Mouse (Mus musculus): ENCODE data around the gene Foxj2.

Gene Foxj2

GRCm38 (mm10) chr6:122813640-122814039, 6.1 kb upstream of the Foxj2 start:
- DNase-seq: no peak

DNA sequence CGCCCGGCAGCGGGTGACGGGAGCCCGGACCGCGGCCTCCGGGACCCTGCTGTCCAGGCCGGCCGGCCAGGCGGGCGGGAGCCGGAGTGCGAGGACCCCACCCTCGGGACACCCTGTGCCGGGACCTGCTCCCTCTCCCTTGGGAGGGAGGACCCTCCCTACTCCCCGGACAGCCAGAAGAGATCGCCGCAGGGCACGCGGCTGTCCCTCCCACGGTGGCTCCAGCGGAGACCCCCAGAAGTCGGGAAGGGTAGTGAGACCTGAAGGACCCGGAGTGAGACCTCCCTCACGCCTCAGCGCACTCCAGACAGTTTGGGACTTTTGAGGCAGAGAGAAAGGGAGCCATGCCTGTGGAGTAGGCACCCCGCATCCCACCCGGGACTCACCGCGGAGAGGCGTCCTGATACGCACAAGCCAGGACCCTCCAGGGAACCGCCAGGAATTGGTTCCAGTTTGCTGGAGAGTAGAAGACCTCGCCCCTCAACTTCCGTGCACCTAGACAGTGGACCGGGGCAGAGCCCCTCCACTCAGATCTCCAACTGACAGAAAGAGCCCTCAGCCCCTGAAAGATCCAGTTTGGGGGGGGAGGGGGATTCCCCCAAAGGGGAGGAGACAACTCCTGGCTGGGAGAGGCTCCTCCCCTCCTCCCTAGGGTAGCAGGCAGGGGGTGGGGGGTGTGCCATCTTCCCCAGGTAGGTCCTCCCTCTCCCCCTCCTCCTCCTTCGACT, 521 bp downstream of the Foxj2 start:
- peak in 1 of 2 experiments; percentile 58 for DNase-seq

GRCm38 (mm10) chr6:122820799-122821650, 1.3 kb downstream of the Foxj2 start:
- DNase-seq: peak; percentile 39 to 51

- peak in 1 of 2 experiments; percentile 25 for DNase-seq
Measured at GRCm38 (mm10) chr6:122821822-122822221, 2.1 kb downstream of the Foxj2 start.

GRCm38 (mm10) chr6:122824086-122824485, 4.4 kb downstream of the Foxj2 start:
- peak in 1 of 2 experiments; percentile 50 for DNase-seq

DNA sequence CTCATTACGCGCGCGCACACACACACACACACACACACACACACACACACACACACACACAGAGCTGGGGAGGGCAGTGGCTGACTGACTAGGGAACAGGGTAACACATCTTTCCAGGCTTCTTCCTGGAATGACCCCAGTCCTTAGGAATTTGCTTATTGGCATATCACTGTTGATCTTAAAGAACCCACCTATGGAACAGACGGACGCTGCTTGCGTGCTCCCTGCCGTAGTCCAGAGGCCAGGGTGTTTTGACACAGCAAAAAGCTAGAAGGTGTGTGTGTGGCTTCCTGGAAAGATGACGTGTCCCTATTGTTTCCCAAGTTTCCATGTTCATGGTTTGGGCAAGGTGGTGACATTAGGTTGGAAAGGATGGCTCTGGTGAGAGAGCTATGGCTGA, 5.5 kb downstream of the Foxj2 start:
- no peak for DNase-seq

GRCm38 (mm10) chr6:122825923-122826742, 6.4 kb downstream of the Foxj2 start:
- DNase-seq: peak; percentile 63 to 78

DNA sequence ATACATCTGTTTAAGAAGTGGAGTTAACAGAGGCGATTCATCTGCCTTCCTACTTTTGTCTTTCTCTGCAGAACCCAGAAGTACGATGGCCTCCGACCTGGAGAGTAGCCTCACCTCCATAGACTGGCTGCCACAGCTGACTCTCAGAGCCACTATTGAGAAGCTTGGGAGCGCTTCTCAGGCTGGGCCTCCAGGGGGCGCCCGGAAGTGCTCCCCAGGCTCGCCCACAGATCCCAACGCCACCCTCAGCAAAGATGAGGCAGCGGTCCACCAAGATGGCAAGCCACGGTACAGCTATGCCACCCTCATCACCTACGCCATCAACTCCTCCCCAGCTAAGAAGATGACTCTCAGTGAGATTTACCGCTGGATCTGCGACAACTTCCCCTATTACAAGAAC, 8.4 kb downstream of the Foxj2 start:
- DNase-seq: peak in 1 of 2 experiments; percentile 61

DNA sequence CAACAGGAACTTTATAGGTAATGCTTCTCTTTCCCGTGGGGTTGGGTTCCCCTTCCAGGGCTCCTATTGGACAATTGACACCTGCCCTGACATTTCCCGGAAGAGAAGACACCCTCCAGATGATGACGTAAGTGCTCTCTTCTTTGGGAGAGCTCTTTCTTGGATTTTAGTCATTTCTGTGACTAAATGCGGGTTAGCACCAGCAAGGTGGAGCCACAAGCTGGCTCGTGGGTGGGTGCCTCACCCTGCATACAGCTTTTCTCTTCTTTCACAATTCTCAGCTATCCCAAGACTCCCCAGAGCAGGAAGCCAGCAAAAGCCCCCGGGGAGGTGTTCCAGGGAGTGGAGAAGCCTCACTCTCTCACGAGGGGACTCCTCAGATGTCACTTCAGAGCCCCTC, 13.2 kb downstream of the Foxj2 start:
- DNase-seq: no peak

- peak in 1 of 2 experiments; percentile 64 for DNase-seq
Measured at GRCm38 (mm10) chr6:122834365-122834764, 14.7 kb downstream of the Foxj2 start.

- DNase-seq: no peak
Measured at GRCm38 (mm10) chr6:122836974-122837373, 17.3 kb downstream of the Foxj2 start.

DNA sequence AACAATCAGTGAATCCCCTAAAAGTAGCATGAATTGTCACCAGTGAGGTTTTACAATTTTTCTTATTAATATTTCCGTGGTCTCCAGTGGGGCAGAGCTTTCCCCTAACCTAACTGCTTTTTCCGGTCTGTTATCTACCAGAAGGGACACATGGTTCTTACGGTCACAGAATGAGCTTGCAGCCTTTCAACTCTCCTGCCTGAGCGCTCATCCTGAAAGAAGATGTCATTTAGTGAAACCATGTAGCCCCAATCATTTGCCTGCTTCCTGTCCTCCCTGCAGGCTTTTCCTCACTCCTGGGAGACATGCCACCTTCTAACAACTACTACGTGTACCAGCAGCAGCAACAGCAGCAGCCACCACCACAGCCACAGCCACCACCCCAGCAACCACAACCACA, 17.8 kb downstream of the Foxj2 start:
- no peak for DNase-seq

- no peak for DNase-seq
Measured at GRCm38 (mm10) chr6:122843759-122844158, 24.0 kb downstream of the Foxj2 start.

DNA sequence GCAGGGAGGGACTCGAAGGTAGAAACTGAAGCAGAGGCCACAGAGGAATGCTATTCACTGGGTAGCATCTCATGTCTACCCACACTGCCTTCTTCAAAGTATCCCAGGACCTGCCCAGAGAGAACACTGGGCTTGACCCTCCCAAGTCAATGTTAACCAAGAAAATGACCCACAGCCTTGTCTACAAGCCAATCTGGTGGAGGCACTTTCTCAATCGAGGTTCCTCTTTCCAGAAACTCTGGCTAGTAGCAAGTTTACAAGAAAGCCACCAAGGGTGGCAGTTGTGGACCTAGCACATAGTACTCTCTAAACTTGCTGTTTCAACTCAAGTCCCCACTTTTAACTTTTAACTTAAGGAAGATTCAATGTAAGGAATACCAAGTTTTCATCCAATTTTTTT, 33.0 kb downstream of the Foxj2 start:
- no peak for DNase-seq

DNA sequence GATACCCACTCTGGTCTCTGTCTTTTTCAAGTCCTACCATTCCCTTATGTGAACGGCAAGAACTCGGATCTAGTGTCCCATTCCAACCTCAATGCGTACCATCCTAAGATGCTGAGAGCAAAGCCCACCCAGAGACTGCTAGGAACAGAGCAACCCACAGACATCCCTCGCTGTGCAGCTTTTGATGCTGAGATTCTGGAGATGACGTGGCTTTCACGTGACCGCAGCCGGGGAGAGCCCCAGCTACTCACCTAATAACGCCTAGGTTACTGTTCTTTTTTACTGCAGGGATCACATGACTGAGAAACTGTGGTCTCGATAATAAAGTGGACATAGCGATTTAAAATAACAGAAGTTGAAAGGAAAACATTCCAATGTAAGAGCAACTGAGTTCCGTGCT, 34.8 kb downstream of the Foxj2 start:
- no peak for DNase-seq

GRCm38 (mm10) chr6:122855955-122856354, 36.2 kb downstream of the Foxj2 start, which contains the start of gene C3ar1:
TSS of gene C3ar1 (minus strand) at chr6:122856161.
- DNase-seq: no peak

DNA sequence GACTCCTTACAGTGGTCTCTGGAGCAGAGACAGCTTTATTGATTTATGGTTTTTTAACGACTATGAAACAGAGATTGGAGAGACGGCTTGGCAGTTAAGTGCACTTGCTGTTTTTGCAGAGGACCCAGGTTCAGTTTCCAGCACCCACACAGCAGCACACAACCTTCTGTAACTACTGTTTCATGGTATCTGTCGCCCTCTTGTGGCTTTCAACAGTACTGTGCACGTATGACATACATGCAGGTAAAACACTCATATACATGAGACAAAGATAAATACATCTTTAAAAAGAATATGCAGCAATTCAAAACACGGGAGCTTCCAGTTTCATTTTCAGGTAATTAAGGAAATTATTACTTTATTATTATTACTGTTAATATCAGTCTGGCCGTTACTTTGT, 42.7 kb downstream of the Foxj2 start:
- DNase-seq: no peak

- no peak for DNase-seq
Measured at GRCm38 (mm10) chr6:122862871-122863270, 43.2 kb downstream of the Foxj2 start.

GRCm38 (mm10) chr6:122867914-122868313, 48.2 kb downstream of the Foxj2 start:
- DNase-seq: peak in 1 of 2 experiments; percentile 48

DNA sequence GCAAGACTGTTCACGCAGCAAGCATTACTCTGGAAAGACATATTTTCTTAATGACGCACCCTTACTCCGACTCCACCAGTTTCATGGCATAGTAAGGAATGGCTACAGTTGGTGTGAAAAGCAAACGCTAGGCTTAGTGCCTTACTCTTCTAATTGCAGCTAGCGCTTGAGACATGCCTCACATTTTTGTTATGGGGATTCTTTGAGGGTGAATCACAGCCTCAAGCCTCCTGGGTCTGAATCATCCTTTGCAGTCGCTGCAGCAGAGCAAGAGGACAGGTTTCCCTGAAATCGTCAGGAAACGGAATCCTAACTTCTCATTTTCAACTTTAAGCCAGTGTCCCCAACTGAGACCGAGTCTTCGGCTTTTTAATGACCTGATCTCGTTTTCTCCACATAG, 50.1 kb downstream of the Foxj2 start:
- DNase-seq: no peak

- DNase-seq: no peak
Measured at GRCm38 (mm10) chr6:122872800-122873199, 53.1 kb downstream of the Foxj2 start.

DNA sequence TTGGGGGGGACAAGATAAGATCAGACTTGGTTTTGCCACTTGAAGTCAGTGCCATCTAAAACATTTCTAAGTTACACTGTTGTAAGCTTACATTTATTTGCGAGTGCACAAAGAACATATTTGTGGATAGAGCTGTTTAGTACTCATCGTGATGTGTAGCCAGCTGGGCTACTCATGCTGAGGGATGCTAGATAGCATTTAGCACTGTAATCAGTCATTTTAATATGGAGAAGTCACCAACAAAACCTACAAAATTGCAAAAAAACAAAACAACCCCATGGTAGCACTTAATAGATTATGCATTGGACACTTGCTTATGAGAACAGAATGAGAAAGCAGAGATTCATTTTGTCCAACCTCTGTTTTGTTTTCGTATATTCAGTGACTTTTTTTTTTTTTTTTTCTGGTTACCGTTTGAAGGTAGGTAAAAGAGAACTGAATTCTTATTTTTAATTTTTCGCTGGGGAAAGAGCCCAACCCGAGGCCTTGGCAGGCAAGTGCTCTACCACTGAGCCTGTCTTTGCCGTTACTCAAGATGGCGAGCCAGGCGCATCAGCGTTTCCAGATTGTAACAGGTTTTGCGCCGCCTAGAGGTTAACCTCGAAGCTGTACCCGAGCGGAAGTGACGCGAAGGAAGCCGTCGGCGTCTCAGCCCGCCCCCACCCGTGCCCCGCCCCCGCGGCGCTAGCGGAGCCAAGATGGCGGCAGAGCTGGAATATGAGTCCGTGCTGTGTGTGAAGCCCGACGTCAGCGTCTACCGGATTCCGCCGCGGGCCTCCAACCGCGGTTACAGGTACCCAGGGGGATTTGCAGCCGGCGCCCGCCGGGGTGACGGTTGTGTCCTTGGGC, 54.4 kb downstream of the Foxj2 start, which contains the start of gene Necap1:
Gene Necap1, plus strand, starts transcription at position 604 of the 849 bp plus-strand sequence.
- DNase-seq: peak; percentile 97 to 99

Measured in kidney, postnatal 36 days (tissue).